Mouse (Mus musculus) common myeloid progenitor, adult 5-6 weeks (primary cell): ENCODE data around the gene Tas1r2. TPM values are rescaled to one million over a fixed set of nuclear protein-coding genes. Genes with fewer than 3 reads are reported as not detected.

Source experiments
- ATAC-seq: replicated peaks from 2 replicates; pipeline ENCODE4 v1.8.0; 2016; ENCODE audit warnings: low read depth, mild to moderate bottlenecking, moderate TSS enrichment, inconsistent platforms; ENCODE audit not compliant: poor library complexity, severe bottlenecking
- total RNA-seq: library from RNA; stranded (forward); fragments of 200-1000, 187-1606 nt; gene quantifications from 2 replicates; pipeline ENCODE4 v1.2.3, GENCODE M21; 2017

The Tas1r2 gene
- total RNA-seq = not detected in 2 replicates

GRCm38 (mm10) chr4:139653238-139653637 is at the start of gene Tas1r2:
Gene Tas1r2 (plus strand): TSS chr4:139653538.
- no peak for ATAC-seq

- no peak for ATAC-seq
Observed at GRCm38 (mm10) chr4:139605216-139605615, 48.1 kb upstream of the Tas1r2 start.

DNA sequence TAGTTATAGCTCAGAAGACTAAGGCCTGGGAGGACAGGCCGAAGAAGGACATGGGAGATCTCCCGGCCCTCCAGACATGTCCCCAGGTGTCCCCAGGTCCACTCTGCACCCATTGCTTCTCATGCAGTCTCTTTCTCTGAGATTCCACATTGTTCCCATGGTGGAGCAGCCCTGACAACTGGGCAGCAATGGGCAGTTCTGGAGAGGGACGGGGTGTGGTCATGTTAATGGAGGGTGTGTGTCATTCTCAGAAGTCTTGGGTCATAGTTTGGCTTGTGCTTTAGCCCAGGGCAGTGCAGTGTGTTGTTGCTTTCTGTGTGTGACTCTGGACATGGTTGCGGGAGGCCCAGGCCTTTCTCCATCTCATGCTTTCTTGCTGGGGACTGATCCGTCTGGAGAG is 46.6 kb upstream of the Tas1r2 start:
- ATAC-seq = no peak

DNA sequence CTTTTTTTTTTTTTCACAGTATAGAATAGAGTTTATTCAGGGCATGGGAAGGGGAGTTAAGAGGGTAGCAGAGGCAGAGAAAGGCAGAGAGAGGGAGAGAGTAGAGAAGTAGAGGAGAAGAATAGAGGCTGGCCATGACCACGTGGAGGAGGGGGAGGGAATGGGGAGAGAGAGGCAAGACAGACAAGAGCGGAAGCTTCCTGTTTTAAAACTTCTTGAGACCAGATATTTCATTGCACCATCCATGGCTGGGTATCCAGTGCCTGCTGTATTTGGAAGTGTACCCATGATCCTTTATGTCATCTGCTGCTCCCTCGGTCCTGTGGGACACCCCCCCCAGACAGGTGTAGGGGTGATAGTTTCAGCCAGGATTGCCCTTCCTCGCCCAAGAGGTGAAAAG is 44.4 kb upstream of the Tas1r2 start:
- ATAC-seq = peak; percentile 66

- ATAC-seq = no peak
Observed at GRCm38 (mm10) chr4:139610954-139611353, 42.4 kb upstream of the Tas1r2 start.

GRCm38 (mm10) chr4:139611542-139611953 is 41.8 kb upstream of the Tas1r2 start:
- ATAC-seq = peak; percentile 48; the same call in 1 of the 2 replicates

GRCm38 (mm10) chr4:139614524-139615260 is 38.6 kb upstream of the Tas1r2 start:
- no peak for ATAC-seq

DNA sequence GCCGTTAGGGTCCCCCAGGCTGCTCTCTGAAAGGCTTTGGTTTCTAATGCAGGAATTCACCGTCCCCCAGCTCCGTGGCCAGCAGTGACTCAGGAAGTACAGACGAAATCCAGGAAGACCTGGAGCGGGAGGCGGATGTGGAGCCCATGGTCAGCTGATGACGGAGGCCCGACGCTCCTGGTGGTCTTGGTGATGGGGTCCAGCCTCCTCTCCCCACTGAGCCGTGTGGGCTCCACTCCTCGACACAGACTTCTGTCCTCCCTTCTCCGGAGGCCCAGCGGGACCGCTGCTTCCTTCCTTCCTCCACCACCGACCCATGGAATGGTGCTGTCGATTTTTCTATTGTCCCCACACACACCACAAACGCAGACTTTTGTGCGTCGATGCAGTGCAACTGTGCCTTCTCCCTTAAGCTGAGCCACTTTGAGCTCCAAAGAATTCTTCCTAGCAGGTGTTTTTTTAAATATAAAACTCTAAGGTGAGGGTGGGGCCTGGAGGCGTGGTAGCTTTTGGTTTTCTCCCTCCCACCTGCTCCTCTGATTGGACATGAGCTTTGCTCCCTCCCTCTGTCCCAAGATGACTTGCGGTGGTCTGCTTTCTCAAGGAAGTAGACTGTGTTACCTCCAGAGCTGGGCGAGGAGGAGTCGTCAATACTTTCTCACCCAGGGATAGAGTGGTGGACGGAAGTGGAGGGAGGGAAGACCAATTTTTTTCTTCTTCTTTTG is 36.9 kb upstream of the Tas1r2 start:
- ATAC-seq = peak; percentile 97

- 0 out of 2 replicates have a peak, but pooled peaks have one; percentile 12 for ATAC-seq
Observed at GRCm38 (mm10) chr4:139617001-139617364, 36.4 kb upstream of the Tas1r2 start.

DNA sequence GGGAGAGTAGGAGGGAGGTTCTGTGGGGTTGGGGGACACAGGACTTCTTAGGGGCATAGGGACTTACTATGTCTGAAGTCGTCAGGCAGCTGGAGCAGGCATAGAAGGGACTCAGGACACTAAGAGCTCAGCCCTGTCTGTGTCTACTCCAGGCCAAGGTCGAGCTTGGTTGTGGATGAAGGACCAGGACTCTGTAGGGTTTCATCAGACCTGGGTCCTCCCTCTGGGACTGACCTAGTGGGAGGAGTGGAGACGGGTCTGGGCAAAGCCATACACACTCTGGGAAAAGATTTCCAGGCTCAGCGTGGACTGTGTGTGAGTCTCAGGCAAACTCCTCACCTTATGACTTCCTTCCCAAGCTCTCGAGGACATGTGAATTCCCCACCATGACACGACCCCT is 33.6 kb upstream of the Tas1r2 start:
- no peak for ATAC-seq

DNA sequence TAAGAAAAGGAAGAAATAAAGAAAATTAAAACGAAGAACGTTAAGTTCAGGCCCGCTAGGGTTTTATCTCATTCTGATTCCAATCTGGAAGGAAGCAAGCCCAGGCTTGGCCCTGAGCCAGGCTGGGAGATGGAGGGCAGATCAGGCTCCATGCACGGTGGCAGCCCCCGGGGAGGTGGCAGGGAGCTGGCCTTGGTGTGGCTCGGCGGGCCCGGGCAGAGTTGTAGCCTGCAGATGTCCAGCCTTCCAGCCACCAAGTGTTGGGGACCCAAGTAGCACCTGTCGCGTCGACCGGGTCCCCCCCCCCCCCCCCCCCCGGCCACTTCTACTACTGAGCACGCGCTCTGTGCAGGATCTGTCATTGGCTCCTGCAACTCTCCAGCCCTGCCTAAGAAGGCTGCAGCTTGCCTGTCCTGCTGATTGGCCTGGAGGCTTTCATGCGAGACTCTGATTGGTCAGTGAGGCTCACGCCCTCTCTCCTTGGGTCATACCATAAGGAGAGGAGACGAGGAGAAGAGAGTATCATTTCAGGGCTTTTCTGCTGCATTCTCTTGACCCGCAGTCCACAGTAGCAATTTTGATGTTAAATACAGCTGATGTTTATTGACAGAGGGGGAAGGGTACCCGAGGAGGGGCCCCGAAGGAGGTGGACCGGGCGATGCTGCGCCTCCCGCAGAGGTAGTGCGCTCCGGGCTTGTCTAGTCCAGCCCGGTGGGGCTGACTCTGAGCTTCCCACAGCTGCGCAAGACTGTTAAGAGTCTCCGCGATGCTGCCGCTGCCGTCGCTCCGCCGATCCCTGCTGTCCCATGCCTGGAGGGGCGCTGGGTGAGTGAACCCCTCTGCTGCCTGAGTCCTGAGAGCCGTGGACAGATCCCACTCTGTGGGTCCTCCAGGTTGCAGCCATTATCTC is 30.7 kb upstream of the Tas1r2 start, which contains the start of gene Aldh4a1:
Aldh4a1 (plus strand) TSS at position 494 of the 910 bp plus-strand sequence.
- ATAC-seq = peak; percentile 98

GRCm38 (mm10) chr4:139623434-139624115 is 29.8 kb upstream of the Tas1r2 start:
- no peak for ATAC-seq

GRCm38 (mm10) chr4:139624116-139624489 is 29.2 kb upstream of the Tas1r2 start:
- no peak for ATAC-seq

DNA sequence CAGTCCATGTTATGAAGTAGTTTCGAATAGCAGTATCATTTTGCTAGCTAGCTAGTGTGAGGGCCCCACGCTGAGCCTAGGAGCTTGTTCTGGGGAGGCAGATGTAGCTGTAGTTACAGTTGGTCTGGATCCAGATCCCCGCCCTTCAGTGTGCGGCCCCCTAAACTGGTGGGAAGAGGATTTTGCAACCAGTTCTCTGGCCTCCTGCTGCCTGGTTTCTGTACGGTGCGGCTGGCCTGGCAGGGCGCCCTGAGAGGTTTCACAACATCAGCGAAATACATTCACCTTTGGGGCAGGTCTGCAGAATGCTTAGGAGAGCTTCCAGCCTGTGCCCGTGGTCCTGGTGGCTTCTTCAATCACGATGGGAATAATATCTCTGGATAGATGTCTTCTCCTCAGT is 28.6 kb upstream of the Tas1r2 start:
- ATAC-seq = no peak

GRCm38 (mm10) chr4:139627361-139627760 is 26.0 kb upstream of the Tas1r2 start:
- no peak for ATAC-seq

DNA sequence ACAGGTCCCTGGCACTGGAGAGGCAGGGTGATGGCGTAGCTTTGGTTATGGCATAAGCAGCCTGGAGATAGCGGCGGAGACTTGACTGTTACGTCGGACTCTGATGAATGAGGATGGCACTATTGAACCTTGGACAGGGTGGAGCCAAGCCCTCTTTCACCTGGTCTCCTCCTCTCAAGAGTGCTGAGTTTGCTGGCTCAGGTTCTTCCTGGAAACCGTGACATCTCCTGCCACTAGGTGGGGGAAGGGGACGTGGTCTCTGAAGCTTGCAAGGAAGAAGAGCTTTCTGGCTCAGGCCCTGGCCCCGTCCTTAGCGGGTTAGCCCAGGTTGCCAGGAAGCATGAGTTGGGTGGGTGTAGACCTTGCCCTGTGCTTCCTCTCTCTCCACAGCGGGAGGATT is 23.2 kb upstream of the Tas1r2 start:
- ATAC-seq = no peak

DNA sequence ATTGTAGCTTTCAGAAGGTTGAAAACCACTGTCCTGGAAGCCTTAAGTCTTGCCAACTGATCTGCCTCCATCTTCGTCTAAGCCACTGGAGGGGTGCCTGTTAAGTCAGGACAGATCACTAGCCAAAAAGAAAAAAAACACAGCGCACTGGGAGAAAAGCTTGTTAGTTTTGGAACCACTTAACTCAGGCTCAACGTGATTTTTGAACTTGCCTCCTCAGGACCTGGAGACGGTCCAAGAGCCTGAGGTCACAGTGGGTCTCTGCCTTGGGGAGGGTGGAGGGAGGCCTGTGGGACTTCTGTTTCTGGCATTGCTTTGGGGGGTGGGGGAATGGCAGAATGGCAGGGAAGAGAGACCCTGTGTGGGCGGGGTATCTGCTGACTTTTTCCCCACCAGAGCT is 22.2 kb upstream of the Tas1r2 start:
- no peak for ATAC-seq

- ATAC-seq = no peak
Observed at GRCm38 (mm10) chr4:139631569-139632253, 21.6 kb upstream of the Tas1r2 start.

DNA sequence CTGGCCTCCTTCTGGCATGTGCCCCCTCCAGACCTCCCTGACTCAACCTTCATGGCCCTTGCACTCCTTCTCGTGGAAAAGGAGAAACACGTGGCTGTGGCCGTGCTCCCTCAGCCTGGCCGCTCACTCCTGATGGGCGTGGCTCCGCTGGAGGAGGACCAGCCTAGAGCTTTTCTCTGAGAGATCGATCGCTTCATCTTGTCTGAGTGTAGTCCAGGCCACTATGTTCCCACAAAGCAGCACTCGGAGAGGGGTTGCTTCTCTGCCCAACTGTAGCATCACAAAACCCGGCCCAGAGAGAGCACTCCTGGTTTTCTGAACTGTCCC is 21.1 kb upstream of the Tas1r2 start:
- ATAC-seq = no peak

- no peak for ATAC-seq
Observed at GRCm38 (mm10) chr4:139636373-139636772, 17.0 kb upstream of the Tas1r2 start.
